Mouse (Mus musculus) small intestine, adult 2 months (tissue): ENCODE measurements around the gene Igfbp1. TPM values are rescaled to one million over a fixed set of nuclear protein-coding genes. Genes with fewer than 3 reads are reported as not detected.

ENCODE experiments used
- H3K27ac ChIP-seq: fragments of 200-500 bp; 2 replicates; pipeline ENCODE4 v1.5.1; 2012; ENCODE audit warnings: low read depth, low read length, control low read depth, inconsistent platforms; ENCODE audit not compliant: insufficient read depth
- H3K27me3 ChIP-seq: fragments of 200-500 bp; 2 replicates; pipeline ENCODE4 v1.6.1; 2012; ENCODE audit warnings: mild to moderate bottlenecking, moderate library complexity, low read length, inconsistent platforms; ENCODE audit not compliant: control insufficient read depth, insufficient read depth
- H3K36me3 ChIP-seq: fragments of 200-500 bp; 2 replicates; pipeline ENCODE4 v1.6.1; 2012; ENCODE audit warnings: mild to moderate bottlenecking, low read length, control low read depth, inconsistent platforms; ENCODE audit not compliant: control insufficient read depth, insufficient read depth
- H3K4me1 ChIP-seq: fragments of 200-500 bp; 2 replicates; pipeline ENCODE4 v1.6.1; 2012; ENCODE audit warnings: low read length, inconsistent platforms, mixed read lengths; ENCODE audit not compliant: control insufficient read depth, insufficient read depth, insufficient read length
- H3K4me3 ChIP-seq: fragments of 200-500 bp; 2 replicates; pipeline ENCODE4 v1.5.1; 2012; ENCODE audit warnings: low read depth, mild to moderate bottlenecking, control low read depth, inconsistent platforms, low read length, moderate library complexity
- CTCF ChIP-seq: fragments of 200-500 bp; IDR thresholded peaks from 2 replicates; pipeline ENCODE4 v1.5.1; 2012; ENCODE audit warnings: low read depth, mild to moderate bottlenecking, control low read depth, inconsistent platforms, low read length, moderate library complexity, mixed read lengths; ENCODE audit not compliant: insufficient replicate concordance, insufficient read length; ENCODE audit errors: extremely low read depth
- POLR2A ChIP-seq: fragments of 200-500 bp; IDR thresholded peaks from 2 replicates; pipeline ENCODE4 v1.6.1; 2012; ENCODE audit warnings: low read depth, mild to moderate bottlenecking, control low read depth, inconsistent platforms, low read length, moderate library complexity
- WGBS: fragments of 180-500 bp; shearing (Covaris S2); methylation state at CpG from one replicate; pipeline ENCODE4 v1.1.7; 2018; 5-methylcytosine and 5-hydroxymethylcytosine counted together
- polyA plus RNA-seq: library from polyadenylated mRNA; depleted of rRNA; stranded (reverse); fragments of >200 nt; gene quantifications from 2 replicates; pipeline ENCODE4 v1.2.3, GENCODE M21; 2012

Igfbp1 gene
- polyA plus RNA-seq, 1 experiment: 0.19 TPM

GRCm38 (mm10) chr11:7179276-7179675, 18.3 kb upstream of the Igfbp1 start:
- H3K4me1 ChIP-seq: no peaks in the 10 kb centered on the region
- no peak overlapping the region for H3K4me3 ChIP-seq
- no peak overlapping the region for H3K27ac ChIP-seq
- 34% methylated on average over 2 of the region's 2 CpGs for WGBS
- no peaks in the 10 kb centered on the region for H3K27me3 ChIP-seq
- no peaks in the 10 kb centered on the region for H3K36me3 ChIP-seq
- TF ChIP-seq CTCF (no peak), POLR2A (no peak)

DNA sequence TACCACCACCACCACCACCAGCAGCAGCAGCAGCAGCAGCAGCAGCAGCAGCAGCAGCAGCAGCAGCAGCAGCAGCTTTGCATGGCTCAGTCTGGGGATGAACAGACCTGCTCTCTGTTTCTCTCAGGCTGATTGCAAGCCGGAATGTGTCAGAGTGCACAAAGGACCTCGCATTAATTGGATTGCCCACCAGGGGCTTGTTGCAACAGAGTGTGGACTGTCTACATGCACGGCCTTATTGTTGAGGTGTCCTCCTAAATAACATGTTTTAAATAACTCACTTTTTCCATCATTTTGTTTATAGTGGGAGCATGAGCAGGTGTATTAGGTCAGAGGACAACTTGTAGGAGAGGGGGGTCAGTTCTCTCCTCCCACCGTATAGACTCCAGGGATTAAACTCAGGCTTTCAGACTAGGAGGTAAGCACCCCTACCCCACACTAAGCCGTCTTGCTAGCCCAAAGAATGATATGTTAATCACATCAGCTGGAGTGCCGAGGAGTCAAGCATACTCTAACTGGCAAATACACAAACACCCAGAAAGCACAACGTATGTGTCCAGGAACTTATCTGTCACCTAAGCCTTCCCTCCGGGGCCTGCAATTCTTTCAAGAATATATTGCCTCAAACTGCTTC, 15.1 kb upstream of the Igfbp1 start:
- no peaks in the 10 kb centered on the region for H3K36me3 ChIP-seq
- no peak for TF ChIP-seq CTCF
- no peak for TF ChIP-seq POLR2A
- no peak overlapping the region for H3K4me3 ChIP-seq
- no peaks in the 10 kb centered on the region for H3K4me1 ChIP-seq
- 67% methylated on average over 8 of the region's 8 CpGs for WGBS
- no peak overlapping the region for H3K27ac ChIP-seq
- no peaks in the 10 kb centered on the region for H3K27me3 ChIP-seq

DNA sequence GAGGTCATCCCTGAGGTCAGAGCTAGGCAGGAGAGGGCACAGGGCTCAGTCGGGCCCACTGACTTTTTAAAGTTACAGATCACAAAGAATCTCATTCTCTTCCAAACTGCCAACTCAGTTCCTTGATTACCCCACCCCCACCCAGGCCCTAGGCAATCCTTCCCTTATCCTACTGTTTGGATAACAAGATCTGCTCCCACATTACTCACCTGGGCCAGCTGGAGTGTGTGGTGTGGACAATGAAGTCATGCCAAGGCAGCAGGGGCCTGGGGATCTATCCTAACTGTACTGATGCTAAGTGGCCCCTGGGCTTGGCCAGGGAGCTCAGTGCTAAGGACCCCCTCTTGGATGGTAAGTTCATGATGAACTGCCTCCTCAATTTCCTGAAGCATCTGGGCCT, 13.2 kb upstream of the Igfbp1 start:
- Histone ChIP-seq H3K4me3 (no peak overlapping the region), H3K36me3 (no peaks in the 10 kb centered on the region), H3K27me3 (no peaks in the 10 kb centered on the region), H3K27ac (no peak overlapping the region), H3K4me1 (no peaks in the 10 kb centered on the region)
- TF ChIP-seq POLR2A (no peak), CTCF (no peak)
- 35% methylated on average over 1 of the region's 1 CpGs for WGBS

DNA sequence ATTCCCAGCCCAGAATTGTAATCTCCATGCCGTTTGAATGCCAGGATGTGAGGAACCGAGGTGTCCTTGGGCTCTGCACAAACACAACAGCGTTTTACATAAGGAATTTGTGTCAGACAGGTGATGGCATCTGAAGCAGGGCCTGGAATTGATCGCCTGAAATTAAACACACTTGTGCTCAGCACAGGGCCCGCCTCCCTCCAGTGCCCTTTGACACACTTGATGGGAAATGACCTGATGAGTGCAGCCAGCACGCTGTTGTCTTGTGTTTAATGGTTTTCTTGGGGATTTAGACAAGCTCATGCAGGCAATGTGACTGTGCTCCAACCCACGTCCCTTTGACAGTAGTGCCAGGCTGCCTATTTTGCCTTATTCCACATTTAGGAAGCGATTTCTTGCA, 10.1 kb upstream of the Igfbp1 start:
- H3K27me3 ChIP-seq: no peaks in the 10 kb centered on the region
- no peaks in the 10 kb centered on the region for H3K4me1 ChIP-seq
- 52% methylated on average over 8 of the region's 8 CpGs for WGBS
- no peaks in the 10 kb centered on the region for H3K36me3 ChIP-seq
- TF ChIP-seq POLR2A (no peak), CTCF (no peak)
- no peak overlapping the region for H3K4me3 ChIP-seq
- H3K27ac ChIP-seq: no peak overlapping the region

DNA sequence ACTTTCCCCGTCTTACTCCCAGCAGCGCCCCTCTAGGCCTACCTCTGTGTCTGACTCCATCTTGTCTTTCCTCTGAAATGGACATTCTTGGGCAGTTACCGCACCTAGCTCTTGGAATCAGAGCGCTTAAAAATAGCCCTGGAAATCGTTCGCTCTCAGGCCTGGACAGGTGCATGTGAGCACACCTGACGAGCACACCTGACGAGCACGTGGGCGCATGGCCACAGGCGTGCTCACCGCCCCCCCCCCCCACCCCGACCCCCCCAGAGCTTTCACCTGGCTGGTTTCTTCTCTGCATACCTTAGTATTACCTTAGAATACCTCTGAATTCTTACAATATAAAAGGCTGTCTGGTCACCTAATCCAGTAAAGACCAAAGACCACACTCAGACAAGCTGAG, 9.1 kb upstream of the Igfbp1 start, which contains the start of gene Gm11985:
Gm11985 (minus strand) TSS at position 101 of the 400 bp plus-strand sequence.
- no peak within 1 kb of the TSS for H3K27ac ChIP-seq
- H3K36me3 ChIP-seq: no peaks in the 10 kb centered on the region
- H3K27me3 ChIP-seq: no peaks in the 10 kb centered on the region
- H3K4me1 ChIP-seq: no peaks in the 10 kb centered on the region
- no peak within 1 kb of the TSS for H3K4me3 ChIP-seq
- TF ChIP-seq CTCF (no peak), POLR2A (no peak)
- WGBS: 83% methylated on average over 13 of the region's 13 CpGs

GRCm38 (mm10) chr11:7192710-7193109, 4.9 kb upstream of the Igfbp1 start:
- H3K27ac ChIP-seq: no peak overlapping the region
- no peaks in the 10 kb centered on the region for H3K36me3 ChIP-seq
- no peak overlapping the region for H3K4me3 ChIP-seq
- 45% methylated on average over 6 of the region's 6 CpGs for WGBS
- no peaks in the 10 kb centered on the region for H3K27me3 ChIP-seq
- no peaks in the 10 kb centered on the region for H3K4me1 ChIP-seq
- no peak for TF ChIP-seq CTCF
- no peak for TF ChIP-seq POLR2A

DNA sequence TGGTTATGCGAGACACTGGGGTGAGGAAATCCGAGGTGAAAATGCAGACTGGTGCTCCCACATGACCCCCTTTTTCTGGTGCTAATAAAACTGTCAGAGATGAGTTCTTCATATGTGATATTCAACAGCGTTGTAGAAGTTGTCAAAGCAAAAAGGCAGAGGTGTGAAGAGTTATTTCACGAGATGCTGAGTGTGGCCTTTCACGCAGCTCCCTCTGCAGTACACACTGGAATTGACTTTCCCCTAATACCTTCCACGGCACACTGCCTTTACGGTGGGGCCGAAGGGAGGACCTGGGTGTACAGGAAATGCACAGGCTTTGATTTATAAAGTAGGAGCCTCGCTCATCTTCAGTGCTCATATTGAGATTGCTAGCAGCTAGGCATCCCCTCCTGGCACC, 4.4 kb upstream of the Igfbp1 start:
- H3K4me3 ChIP-seq: no peak overlapping the region
- WGBS: 77% methylated on average over 9 of the region's 9 CpGs
- no peak overlapping the region for H3K27ac ChIP-seq
- TF ChIP-seq CTCF (no peak), POLR2A (no peak)
- H3K27me3 ChIP-seq: no peaks in the 10 kb centered on the region
- no peaks in the 10 kb centered on the region for H3K36me3 ChIP-seq
- no peaks in the 10 kb centered on the region for H3K4me1 ChIP-seq
